Mouse (Mus musculus) liver, embryonic 14.5 days (tissue): ENCODE data around the gene Spag16.

Experiments used
- CTCF ChIP-seq: IDR thresholded peaks from 2 replicates; pipeline ENCODE4 v1.5.1; 2016; ENCODE audit warnings: antibody characterized with exemption, low read depth, control low read depth
- EP300 ChIP-seq: IDR thresholded peaks from 2 replicates; pipeline ENCODE4 v1.6.1; 2016; ENCODE audit warnings: antibody characterized with exemption, low read depth

DNA sequence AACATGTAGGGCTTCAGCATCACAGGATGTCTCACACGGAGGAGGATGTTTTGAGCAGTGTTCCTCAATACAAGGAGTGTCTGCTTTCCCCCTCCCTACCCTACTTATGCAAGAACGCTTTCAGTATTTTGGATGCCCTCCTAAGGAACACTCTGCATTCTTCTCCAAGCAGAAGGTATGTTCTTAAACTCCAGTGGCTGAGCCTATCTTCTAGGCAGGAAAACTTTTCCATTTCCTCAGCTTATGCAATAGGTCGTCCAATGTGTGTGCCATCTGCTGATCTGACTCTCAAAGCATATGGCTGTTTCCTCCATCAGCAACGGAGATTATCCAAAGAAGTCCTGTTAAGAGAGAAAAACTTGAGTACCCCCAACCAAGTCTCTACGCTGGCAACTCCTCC is 873.5 kb downstream of the Spag16 start:
- TF ChIP-seq EP300: no peak
- no peak for TF ChIP-seq CTCF
